Mouse (Mus musculus): ENCODE measurements around the gene Folr2.

- TF ChIP-seq FLI1 (IDR thresholded peaks at IDR 0.05; ENCODE audit: low read length) (peak; percentile 60), GATA1 (IDR thresholded peaks at IDR 0.05; ENCODE audit: borderline replicate concordance, low read length) (no peak)
These were observed 48.7 kb upstream of the Folr2 start, which contains the start of gene Lamtor1 for GRCm38 (mm10) chr7:101905561-101906286.
